Mouse (Mus musculus) naive thymus-derived CD4-positive, alpha-beta T cell, adult 5 months (primary cell): Measurements from ENCODE around the gene Tmem214. TPM values are rescaled to one million over a fixed set of nuclear protein-coding genes. Genes with fewer than 3 reads are reported as not detected.

Experiments used
- polyA plus RNA-seq: library from polyadenylated mRNA; unstranded; fragments of 100-300 nt; shearing (Covaris generic); gene quantifications from one replicate; pipeline ENCODE4 v1.2.1, GENCODE M21; 2017

Tmem214 gene
- 49.2 TPM for polyA plus RNA-seq

GRCm38 (mm10) chr5:30867712-30868111 is at the start of gene Tmem214:
Gene Tmem214 (plus strand): TSS chr5:30868012.

GRCm38 (mm10) chr5:30888337-30889087 is 20.7 kb downstream of the Tmem214 start, which contains the start of gene Agbl5:
Gene Agbl5 (plus strand): TSS chr5:30888694.

GRCm38 (mm10) chr5:30907413-30908059 is 39.7 kb downstream of the Tmem214 start, which contains the start of gene Ost4:
Gene Ost4 (minus strand): TSS chr5:30907788.

GRCm38 (mm10) chr5:30913060-30913841 is 45.4 kb downstream of the Tmem214 start, which contains the start of gene Emilin1:
Gene Emilin1 (plus strand): TSS chr5:30913402.

GRCm38 (mm10) chr5:30921256-30922033 is 53.6 kb downstream of the Tmem214 start, which contains the start of gene Khk:
Gene Khk (plus strand): TSS chr5:30921431.

Other genes starting within 250 kb of the Tmem214 start
- gene Slc35f6, start 220.1 kb upstream of the Tmem214 start, polyA plus RNA-seq = 61.1 TPM
- gene Cenpa, start 201.2 kb upstream of the Tmem214 start, polyA plus RNA-seq = 338 TPM
- gene Dpysl5, start 156.4 kb upstream of the Tmem214 start, polyA plus RNA-seq = not detected
- gene Mapre3, start 53.4 kb upstream of the Tmem214 start, polyA plus RNA-seq = 6.8 TPM
- 7.2 TPM for gene Agbl5, start 20.7 kb downstream of the Tmem214 start, polyA plus RNA-seq
- 208 TPM for gene Ost4, start 39.8 kb downstream of the Tmem214 start, polyA plus RNA-seq
- 3.2 TPM for gene Emilin1, start 45.4 kb downstream of the Tmem214 start, polyA plus RNA-seq
- 26.3 TPM for gene Khk, start 53.4 kb downstream of the Tmem214 start, polyA plus RNA-seq
- gene Cgref1, start 77.6 kb downstream of the Tmem214 start, polyA plus RNA-seq = not detected
- gene Preb, start 92.3 kb downstream of the Tmem214 start, polyA plus RNA-seq = 231 TPM
- gene Tcf23, start 100.7 kb downstream of the Tmem214 start, polyA plus RNA-seq = not detected
- gene Atraid, start 180.3 kb downstream of the Tmem214 start, polyA plus RNA-seq = 64.4 TPM
- 8.8 TPM for gene Slc5a6, start 180.9 kb downstream of the Tmem214 start, polyA plus RNA-seq
- 24.5 TPM for gene Cad, start 186.8 kb downstream of the Tmem214 start, polyA plus RNA-seq
- not detected for gene Dnajc5g, start 238.3 kb downstream of the Tmem214 start, polyA plus RNA-seq
- gene Slc30a3, start 240.2 kb downstream of the Tmem214 start, polyA plus RNA-seq = not detected
- not detected for gene Trim54, start 248.7 kb downstream of the Tmem214 start, polyA plus RNA-seq